Mouse (Mus musculus): Measurements from ENCODE around the gene Ptpa.

Ptpa gene

GRCm38 (mm10) chr2:30459241-30459640, 43.4 kb downstream of the Ptpa start:
- DNase-seq (ENCODE audit: inconsistent age in 2 of 2, low spot score in 1 of 2): no peak

- no peak for DNase-seq (ENCODE audit: inconsistent age in 2 of 2, low spot score in 1 of 2)
Observed at GRCm38 (mm10) chr2:30463341-30463761, 47.5 kb downstream of the Ptpa start.

GRCm38 (mm10) chr2:30463904-30464330, 48.1 kb downstream of the Ptpa start:
- DNase-seq (ENCODE audit: inconsistent age in 2 of 2, low spot score in 1 of 2): peak; percentile 87 to 89

GRCm38 (mm10) chr2:30464411-30464810, 48.6 kb downstream of the Ptpa start:
- no peak for DNase-seq (ENCODE audit: inconsistent age in 2 of 2, low spot score in 1 of 2)

- no peak for DNase-seq (ENCODE audit: inconsistent age in 2 of 2, low spot score in 1 of 2)
Observed at GRCm38 (mm10) chr2:30466787-30467186, 50.9 kb downstream of the Ptpa start.

- no peak for DNase-seq (ENCODE audit: inconsistent age in 2 of 2, low spot score in 1 of 2)
Observed at GRCm38 (mm10) chr2:30469009-30469408, 53.2 kb downstream of the Ptpa start.

- DNase-seq (ENCODE audit: inconsistent age in 2 of 2, low spot score in 1 of 2): no peak
Observed at GRCm38 (mm10) chr2:30469796-30470142, 53.9 kb downstream of the Ptpa start.

GRCm38 (mm10) chr2:30470143-30470946, 54.5 kb downstream of the Ptpa start:
- DNase-seq (ENCODE audit: inconsistent age in 2 of 2, low spot score in 1 of 2): peak; percentile 80 to 93

- peak; percentile 40 to 55 for DNase-seq (ENCODE audit: inconsistent age in 2 of 2, low spot score in 1 of 2)
Observed at GRCm38 (mm10) chr2:30471051-30471450, 55.2 kb downstream of the Ptpa start.

- DNase-seq (ENCODE audit: inconsistent age in 2 of 2, low spot score in 1 of 2): peak; percentile 89 to 94
Observed at GRCm38 (mm10) chr2:30471795-30472720, 56.2 kb downstream of the Ptpa start.

- DNase-seq (ENCODE audit: inconsistent age in 2 of 2, low spot score in 1 of 2): peak; percentile 71 to 89
Observed at GRCm38 (mm10) chr2:30472731-30473351, 57.0 kb downstream of the Ptpa start.

GRCm38 (mm10) chr2:30473431-30474031, 57.7 kb downstream of the Ptpa start:
- no peak for DNase-seq (ENCODE audit: inconsistent age in 2 of 2, low spot score in 1 of 2)

- peak; percentile 96 to 99 for DNase-seq (ENCODE audit: inconsistent age in 2 of 2, low spot score in 1 of 2)
Observed at GRCm38 (mm10) chr2:30474039-30474438, 58.2 kb downstream of the Ptpa start, which contains the start of gene Ier5l. Gene Ier5l, minus strand, starts transcription at chr2:30474219.

GRCm38 (mm10) chr2:30474776-30475175, 58.9 kb downstream of the Ptpa start:
- DNase-seq (ENCODE audit: inconsistent age in 2 of 2, low spot score in 1 of 2): no peak

GRCm38 (mm10) chr2:30475457-30475856, 59.6 kb downstream of the Ptpa start:
- no peak for DNase-seq (ENCODE audit: inconsistent age in 2 of 2, low spot score in 1 of 2)

GRCm38 (mm10) chr2:30476241-30476640, 60.4 kb downstream of the Ptpa start:
- DNase-seq (ENCODE audit: inconsistent age in 2 of 2, low spot score in 1 of 2): no peak

GRCm38 (mm10) chr2:30478526-30478925, 62.7 kb downstream of the Ptpa start:
- no peak for DNase-seq (ENCODE audit: inconsistent age in 2 of 2, low spot score in 1 of 2)

GRCm38 (mm10) chr2:30487597-30487996, 71.8 kb downstream of the Ptpa start:
- DNase-seq (ENCODE audit: inconsistent age in 2 of 2, low spot score in 1 of 2): peak; percentile 86 to 88

GRCm38 (mm10) chr2:30490384-30490783, 74.5 kb downstream of the Ptpa start:
- no peak for DNase-seq (ENCODE audit: inconsistent age in 2 of 2, low spot score in 1 of 2)

GRCm38 (mm10) chr2:30495000-30495908, 79.4 kb downstream of the Ptpa start:
- DNase-seq (ENCODE audit: inconsistent age in 2 of 2, low spot score in 1 of 2): no peak

Measured in adrenal gland, adult (tissue).